Mouse (Mus musculus) ES-CJ7 (cell line): ENCODE results near the gene Tcf25.

Source experiments
- DNase-seq: peaks from one replicate; pipeline ENCODE4 v3.0.0; 2011; ENCODE audit warnings: low read depth, low spot score

Gene Tcf25

GRCm38 (mm10) chr8:123349073-123349472 is 24.5 kb upstream of the Tcf25 start:
- DNase-seq = no peak

- no peak for DNase-seq
Measured at GRCm38 (mm10) chr8:123352118-123352517, 21.4 kb upstream of the Tcf25 start.

GRCm38 (mm10) chr8:123352786-123353185 is 20.8 kb upstream of the Tcf25 start:
- DNase-seq = peak; percentile 76

GRCm38 (mm10) chr8:123353216-123353615 is 20.3 kb upstream of the Tcf25 start:
- no peak for DNase-seq

- DNase-seq = peak; percentile 80
Measured at GRCm38 (mm10) chr8:123361082-123361739, 12.3 kb upstream of the Tcf25 start.

- peak; percentile 98 for DNase-seq
Measured at GRCm38 (mm10) chr8:123374239-123374578, 656 bp downstream of the Tcf25 start.

- no peak for DNase-seq
Measured at GRCm38 (mm10) chr8:123375701-123376100, 2.1 kb downstream of the Tcf25 start.

- peak; percentile 72 for DNase-seq
Measured at GRCm38 (mm10) chr8:123376106-123376505, 2.6 kb downstream of the Tcf25 start.

- DNase-seq = no peak
Measured at GRCm38 (mm10) chr8:123381711-123382110, 8.2 kb downstream of the Tcf25 start.

- no peak for DNase-seq
Measured at GRCm38 (mm10) chr8:123382516-123382915, 9.0 kb downstream of the Tcf25 start.

- peak; percentile 69 for DNase-seq
Measured at GRCm38 (mm10) chr8:123384883-123385540, 11.5 kb downstream of the Tcf25 start.

- DNase-seq = no peak
Measured at GRCm38 (mm10) chr8:123387041-123387440, 13.5 kb downstream of the Tcf25 start.

GRCm38 (mm10) chr8:123387801-123388200 is 14.2 kb downstream of the Tcf25 start:
- no peak for DNase-seq

GRCm38 (mm10) chr8:123389026-123389425 is 15.5 kb downstream of the Tcf25 start:
- DNase-seq = no peak

- no peak for DNase-seq
Measured at GRCm38 (mm10) chr8:123398308-123398707, 24.8 kb downstream of the Tcf25 start.

- no peak for DNase-seq
Measured at GRCm38 (mm10) chr8:123401936-123402335, 28.4 kb downstream of the Tcf25 start.

GRCm38 (mm10) chr8:123402730-123403326 is 29.3 kb downstream of the Tcf25 start:
- DNase-seq = no peak

GRCm38 (mm10) chr8:123404521-123404920 is 31.0 kb downstream of the Tcf25 start:
- no peak for DNase-seq

- peak; percentile 86 for DNase-seq
Measured at GRCm38 (mm10) chr8:123406786-123407185, 33.2 kb downstream of the Tcf25 start, which contains the start of gene Mc1r. Mc1r (plus strand) TSS chr8:123407107.

- DNase-seq = no peak
Measured at GRCm38 (mm10) chr8:123407612-123408011, 34.1 kb downstream of the Tcf25 start.

- peak; percentile 36 for DNase-seq
Measured at GRCm38 (mm10) chr8:123408586-123409544, 35.3 kb downstream of the Tcf25 start.
